Mouse (Mus musculus) urinary bladder, postnatal 0 days (tissue): ENCODE data around the gene Gpr179. TPM values are rescaled to one million over a fixed set of nuclear protein-coding genes. Genes with fewer than 3 reads are reported as not detected.

Experiments used
- polyA plus RNA-seq: library from polyadenylated mRNA; unstranded; fragments of >200 nt; fragmentation: Nextera tagmentation; extraction: Ambion mirVana; gene quantifications from 2 replicates; pipeline ENCODE4 v1.2.1, GENCODE M21; 2015

Gpr179 gene
- 0.17 and 0.18 TPM in 2 replicates for polyA plus RNA-seq

GRCm38 (mm10) chr11:97352027-97352684, at the start of gene Gpr179:
Gene Gpr179 (minus strand): TSS chr11:97352077.

GRCm38 (mm10) chr11:97361948-97362648, 10.2 kb upstream of the Gpr179 start, which contains the start of gene Socs7:
Gene Socs7 (plus strand): TSS chr11:97362551.

GRCm38 (mm10) chr11:97315504-97316503, 36.1 kb downstream of the Gpr179 start, which contains the start of gene Mrpl45:
Gene Mrpl45 (plus strand): TSS chr11:97315716.

Other genes with a start within 250 kb of the Gpr179 start
- not detected in 2 replicates for gene Tbx21, start 236.7 kb downstream of the Gpr179 start, polyA plus RNA-seq
- 4.1 and 6.0 TPM in 2 replicates for gene Tbkbp1, start 200.6 kb downstream of the Gpr179 start, polyA plus RNA-seq
- 26.8 and 33.2 TPM in 2 replicates for gene Kpnb1, start 164.2 kb downstream of the Gpr179 start, polyA plus RNA-seq
- gene Npepps, start 71.4 kb downstream of the Gpr179 start, polyA plus RNA-seq = 49.6 and 55.4 TPM in 2 replicates
- gene Mrpl45, start 36.4 kb downstream of the Gpr179 start, polyA plus RNA-seq = 22.3 and 23.7 TPM in 2 replicates
- gene Socs7, start 10.5 kb upstream of the Gpr179 start, polyA plus RNA-seq = 1.3 and 1.4 TPM in 2 replicates
- gene Arhgap23, start 63.5 kb upstream of the Gpr179 start, polyA plus RNA-seq = 7.8 and 8.1 TPM in 2 replicates
- gene 4933428G20Rik, start 148.3 kb upstream of the Gpr179 start, polyA plus RNA-seq = 0.61 and 0.96 TPM in 2 replicates
- gene Srcin1, start 224.1 kb upstream of the Gpr179 start, polyA plus RNA-seq = 0.07 TPM in 1 of 2 replicates, not detected in the other